Mouse (Mus musculus) adrenal gland, postnatal 10 days (tissue): ENCODE measurements at regions not wholly inside any gene's neighbourhood (a gene's known extent, or its start where the extent isn't known, plus 50 kb on each side); places are given as distances from the start of the nearest gene placed in this dataset.

Experiments
- DNase-seq: peaks from one replicate; pipeline ENCODE4 v3.0.0; 2021; ENCODE audit warnings: mixed read lengths

- no peak for DNase-seq
Measured at GRCm38 (mm10) chr8:80253541-80253940, 195.7 kb upstream of the Hhip start.

GRCm38 (mm10) chr8:80251595-80251994 is 193.8 kb upstream of the Hhip start:
- no peak for DNase-seq

- no peak for DNase-seq
Measured at GRCm38 (mm10) chr8:80250305-80251161, 192.7 kb upstream of the Hhip start.

GRCm38 (mm10) chr8:80249762-80250161 is 192.0 kb upstream of the Hhip start:
- DNase-seq, result no peak

- DNase-seq, result no peak
Measured at GRCm38 (mm10) chr8:80239879-80240278, 182.1 kb upstream of the Hhip start.

GRCm38 (mm10) chr8:80210361-80210760 is 152.6 kb upstream of the Hhip start:
- no peak for DNase-seq

GRCm38 (mm10) chr8:80204678-80205654 is 147.2 kb upstream of the Hhip start:
- DNase-seq, result no peak

GRCm38 (mm10) chr8:80203769-80204677 is 146.2 kb upstream of the Hhip start:
- no peak for DNase-seq

GRCm38 (mm10) chr8:80197680-80198079 is 139.9 kb upstream of the Hhip start:
- no peak for DNase-seq

GRCm38 (mm10) chr8:80190510-80190908 is 132.7 kb upstream of the Hhip start:
- DNase-seq, result no peak

GRCm38 (mm10) chr8:80189797-80190509 is 132.1 kb upstream of the Hhip start:
- DNase-seq, result no peak

- no peak for DNase-seq
Measured at GRCm38 (mm10) chr8:80185286-80185685, 127.5 kb upstream of the Hhip start.

- no peak for DNase-seq
Measured at GRCm38 (mm10) chr8:80168688-80169087, 110.9 kb upstream of the Hhip start.

- DNase-seq, result no peak
Measured at GRCm38 (mm10) chr8:80149458-80150083, 91.8 kb upstream of the Hhip start.

- no peak for DNase-seq
Measured at GRCm38 (mm10) chr8:80147929-80148328, 90.1 kb upstream of the Hhip start.

- no peak for DNase-seq
Measured at GRCm38 (mm10) chr8:80138481-80138880, 80.7 kb upstream of the Hhip start.

- no peak for DNase-seq
Measured at GRCm38 (mm10) chr8:80120378-80120965, 62.7 kb upstream of the Hhip start.

- no peak for DNase-seq
Measured at GRCm38 (mm10) chr8:80117328-80117727, 59.5 kb upstream of the Hhip start.
